Mouse (Mus musculus): ENCODE data around the gene Asic4.

DNA sequence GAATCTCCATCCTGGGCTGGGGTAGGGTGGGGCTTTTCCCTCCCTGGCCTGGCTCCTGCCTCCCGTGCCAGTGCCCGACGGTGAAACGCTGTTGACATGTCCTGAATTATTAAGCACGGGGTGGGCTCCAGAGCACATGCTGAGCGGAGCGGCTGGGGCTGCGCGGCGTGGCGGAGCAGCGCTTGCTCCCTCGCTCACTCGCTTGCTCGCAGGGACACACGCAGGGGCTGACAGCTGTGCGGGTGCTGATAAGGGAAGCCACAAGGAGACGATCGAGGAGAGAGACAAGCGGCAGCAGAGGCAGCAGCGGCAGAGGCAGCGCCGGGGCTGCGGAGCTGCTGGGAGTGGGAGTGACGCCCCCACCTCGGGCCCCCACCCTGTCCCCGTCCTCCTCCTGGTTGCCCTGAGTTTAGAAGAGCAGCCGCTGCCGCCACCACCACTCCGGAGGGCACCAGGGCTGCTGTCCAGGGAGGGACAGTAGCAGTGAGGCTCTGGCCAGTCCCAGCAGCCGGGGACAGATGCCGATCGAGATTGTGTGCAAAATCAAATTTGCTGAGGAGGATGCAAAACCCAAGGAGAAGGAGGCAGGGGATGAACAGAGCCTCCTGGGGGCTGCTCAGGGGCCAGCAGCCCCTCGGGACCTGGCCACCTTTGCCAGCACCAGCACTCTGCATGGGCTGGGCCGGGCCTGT lies at the start of gene Asic4:
- no peak for TF ChIP-seq E2F4 (IDR thresholded peaks at IDR 0.05; ENCODE audit: insufficient read depth)
- no peak for TF ChIP-seq POLR2A (IDR thresholded peaks at IDR 0.05; ENCODE audit: insufficient read length, low read depth)
- TF ChIP-seq REST (IDR thresholded peaks at IDR 0.05; ENCODE audit: insufficient read depth, insufficient read length), result no peak
- TF ChIP-seq SRF (IDR thresholded peaks at IDR 0.05; ENCODE audit: control insufficient read depth, insufficient read length, low read depth), result no peak
- no peak for TF ChIP-seq USF1 (IDR thresholded peaks at IDR 0.05; ENCODE audit: low read depth)
- TF ChIP-seq MYOG (IDR thresholded peaks at IDR 0.05; ENCODE audit: control insufficient read depth in 1 of 3, insufficient read depth in 1 of 3, insufficient read length in 2 of 3, low read depth in 2 of 3), result peak in 2 of 3 experiments; percentile 95 to 98
- no peak for TF ChIP-seq POLR2AphosphoS2 (IDR thresholded peaks at IDR 0.05; ENCODE audit: insufficient read length, low read depth)
- TF ChIP-seq TCF3 (IDR thresholded peaks at IDR 0.05; ENCODE audit: insufficient read length, low read depth), result no peak
- no peak for TF ChIP-seq MAX (IDR thresholded peaks at IDR 0.05; ENCODE audit: low read depth)
- TF ChIP-seq MYOD1 (IDR thresholded peaks at IDR 0.05; ENCODE audit: control insufficient read depth in 1 of 3, insufficient read length in 2 of 3, low read depth in 2 of 3), result peak in 2 of 3 experiments; percentile 83 to 87
